Comparison of ENCODE assay signal across 15 mouse cellular contexts in genomic region chr7:58641916-58642315, GRCm38 (mm10). TPM values are rescaled to one million over a fixed set of nuclear protein-coding genes. Genes with fewer than 3 reads are reported as not detected.
A peak's percentile ranks its signal among the peaks of the same experiment; 100 is the strongest.
DNase-seq lines count a peak whose midpoint lies in the region.
"Had no signal": no experiment of that assay in that cellular context is flagged by ENCODE, and none has a peak within 500 bp of the region (broad histone marks: within the 10 kb centered on the region; RNA-seq: fewer than 3 reads in every experiment).

No protein-coding gene starts in this region.

- peak; percentile 77 for DNase-seq in adrenal gland, adult 2 months
- DNase-seq in adrenal gland, adult 18-20 months (ENCODE audit: low spot score in 2 of 2), result no peak
- peak; percentile 25 for DNase-seq in ovary, adult 18-20 months (ENCODE audit: low spot score)
- no peak for DNase-seq in ovary, postnatal 10 days (ENCODE audit: low spot score)
- peak; percentile 37 for DNase-seq in adrenal gland, postnatal 14 days
- peak; percentile 49 to 69 for DNase-seq in adrenal gland, postnatal 36 days
- DNase-seq in kidney, adult 18-20 months, result no peak
- DNase-seq in gastrocnemius, postnatal 25 days, result no peak
- DNase-seq: cerebellum, adult 11-12 months; cerebellum, adult 2 months; cerebellum, adult 9-10 months; cerebellum, postnatal 10 days; cerebellum, postnatal 25 days had no signal

RNA-seq across cellular contexts. Expression of gene Atp10a, which starts 14.1 kb away (rescaled TPM):
- 10 to 100 TPM; 65.4 to 83.7 TPM for total RNA-seq in adrenal gland, adult 2 months (2021)
- polyA plus RNA-seq in adrenal gland, adult 2 months (2012; rRNA removed), result 29.5 and 35.2 TPM in 2 replicates
- total RNA-seq in adrenal gland, adult 18-20 months (2021), result 10 to 100 TPM; 52.4 to 70.9 TPM
- 43.4 and 46.8 TPM in 2 replicates for total RNA-seq in adrenal gland, postnatal 14 days (2021)
- total RNA-seq in adrenal gland, postnatal 36 days (2021), result 100 to 1,000 TPM in 1 of 2 experiments, 10 to 100 TPM in 1; 67.3 to 108 TPM
- total RNA-seq in gastrocnemius, postnatal 25 days (2021), result 1 to 10 TPM; 2.4 to 2.7 TPM
- total RNA-seq: MEL had no signal
- polyA plus RNA-seq: erythroblast, embryonic 14.5 days had no signal

Comparison
In these comparisons a context has a peak if more than half of its experiments do, and no peak if none do; other contexts are left out.
1. DNase-seq: peak in adrenal gland, adult 2 months (single experiment), ovary, adult 18-20 months (single experiment), adrenal gland, postnatal 14 days (single experiment) and adrenal gland, postnatal 36 days (2 of 2); none in adrenal gland, adult 18-20 months (0 of 2), ovary, postnatal 10 days (single experiment), kidney, adult 18-20 months (single experiment) and gastrocnemius, postnatal 25 days (single experiment).
2. RNA of gene Atp10a, which starts 14.1 kb away (total RNA-seq): 67.3 to 108 TPM in adrenal gland, postnatal 36 days, 65.4 to 83.7 TPM in adrenal gland, adult 2 months, 52.4 to 70.9 TPM in adrenal gland, adult 18-20 months and 43.4 to 46.8 TPM in adrenal gland, postnatal 14 days; 2.4 to 2.7 TPM in gastrocnemius, postnatal 25 days; every median in the first group is over 10 times any median in the second.